Mouse (Mus musculus): Measurements from ENCODE around the gene Tbk1.

Gene Tbk1

DNA sequence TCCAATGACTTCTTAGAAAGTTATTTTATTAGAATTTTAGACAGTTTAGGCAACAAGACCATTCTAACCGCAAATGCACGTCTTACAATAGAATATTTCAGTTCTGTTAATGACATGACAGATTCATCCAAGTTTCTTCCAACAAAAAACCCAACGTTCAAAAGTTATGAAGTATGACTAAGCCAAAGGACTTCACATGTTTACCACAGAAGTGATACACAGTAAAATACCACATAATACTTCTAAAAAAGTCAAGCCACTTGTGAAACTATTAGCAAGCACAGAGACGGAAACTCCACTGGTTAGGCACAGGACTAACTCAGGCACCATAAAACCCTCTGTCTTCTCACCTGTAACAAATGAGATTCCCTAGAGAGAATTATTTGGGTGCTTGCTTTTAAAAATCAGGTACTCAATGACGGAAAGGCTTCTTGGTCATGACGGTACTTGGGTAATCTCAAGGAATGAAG is 819 bp upstream of the Tbk1 start:
- ATAC-seq (ENCODE audit: low TSS enrichment): no peak

DNA sequence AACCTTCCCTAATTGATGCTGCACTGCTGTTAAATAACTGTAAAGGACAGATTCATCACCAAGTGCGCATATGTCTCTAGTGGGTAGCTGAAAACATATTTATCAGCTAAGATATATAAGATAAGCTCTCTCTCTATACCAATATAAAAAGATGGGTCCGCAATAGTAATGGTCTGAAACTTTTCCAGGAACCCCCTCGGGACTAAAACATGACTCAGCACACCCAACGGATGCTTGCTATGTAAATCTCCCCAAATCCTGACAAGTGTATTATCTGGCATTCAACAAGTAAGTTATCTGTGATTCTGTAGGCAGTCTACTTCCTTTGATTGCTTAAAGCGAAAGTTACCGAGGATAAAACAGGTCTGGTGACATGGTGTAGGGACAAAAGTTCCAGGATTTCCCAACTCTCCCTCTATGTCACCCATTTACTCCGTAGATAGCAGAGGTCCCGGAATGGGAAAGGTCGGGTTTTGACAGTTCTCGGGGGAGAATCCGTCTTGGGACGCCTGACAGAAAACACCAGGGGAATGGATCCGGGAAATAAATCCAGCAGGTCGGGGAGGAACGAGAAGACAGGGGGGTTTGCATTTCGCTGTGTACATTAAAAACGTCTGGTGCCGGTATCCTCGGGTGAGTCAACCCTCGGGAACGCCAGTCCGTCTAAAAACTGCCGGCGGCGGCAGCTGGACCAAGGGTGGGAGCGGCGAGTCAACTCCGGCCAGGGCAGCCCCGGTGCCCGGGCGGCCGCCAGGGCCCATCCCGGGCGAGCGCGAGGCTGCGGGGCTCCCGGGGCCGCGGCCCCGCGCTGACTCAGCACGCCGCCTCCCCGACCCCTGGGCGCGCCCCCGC is 570 bp downstream of the Tbk1 start:
- 0 out of 2 replicates have a peak, but pooled peaks have one; percentile 3 for ATAC-seq (ENCODE audit: low TSS enrichment)

DNA sequence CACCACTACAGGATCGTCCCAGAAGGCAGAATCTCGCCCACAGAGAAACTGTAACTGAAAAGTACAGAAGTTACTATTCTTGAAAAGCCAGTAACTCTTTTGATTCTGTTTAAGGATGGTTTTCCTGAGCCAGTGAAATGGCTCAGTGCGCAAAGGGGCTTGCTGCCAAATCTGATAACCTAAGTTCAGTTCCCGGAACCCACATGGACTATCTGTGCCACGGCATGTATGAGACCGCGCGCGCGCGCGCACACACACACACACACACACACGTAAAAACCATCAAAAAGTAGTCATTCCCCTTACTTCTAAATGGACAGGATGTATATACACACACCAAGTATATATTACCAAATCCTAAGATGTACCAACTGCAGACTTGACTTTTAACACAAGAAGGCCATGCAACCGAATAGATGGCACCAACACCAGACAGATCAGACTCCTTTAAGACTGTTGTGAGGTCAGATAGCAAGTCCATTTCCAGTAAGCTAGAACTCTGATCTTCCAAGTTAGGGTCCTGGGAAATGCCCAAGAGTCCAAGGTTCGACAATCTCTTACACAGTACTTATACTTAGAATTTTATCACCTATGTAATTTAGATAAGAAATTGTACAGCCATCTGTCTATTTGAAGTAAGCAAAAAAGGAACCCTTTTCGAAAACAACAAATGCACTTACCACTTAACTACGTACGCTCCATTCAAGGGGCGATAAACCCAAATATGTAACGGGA is 1.4 kb downstream of the Tbk1 start:
- ATAC-seq (ENCODE audit: low TSS enrichment): no peak

DNA sequence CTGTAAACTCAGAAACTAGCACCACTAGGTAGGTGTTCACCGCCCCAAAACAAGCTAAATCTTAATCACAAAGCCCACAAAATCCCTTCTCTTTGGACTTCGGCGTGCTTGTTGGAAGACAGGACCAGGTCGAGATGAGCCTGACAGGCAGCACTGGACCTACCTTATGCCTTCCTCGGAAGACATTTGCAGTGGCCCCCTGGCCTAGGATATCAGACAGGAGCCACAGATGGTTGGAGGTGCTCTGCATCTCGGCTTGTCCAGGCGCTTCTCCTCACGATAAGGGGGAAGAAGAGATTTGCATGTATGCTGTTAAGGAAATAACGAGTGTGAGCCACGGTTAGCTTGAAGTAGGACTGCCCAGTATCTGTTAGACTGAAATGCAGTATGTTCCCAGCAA is 2.6 kb downstream of the Tbk1 start:
- ATAC-seq (ENCODE audit: low TSS enrichment): no peak

DNA sequence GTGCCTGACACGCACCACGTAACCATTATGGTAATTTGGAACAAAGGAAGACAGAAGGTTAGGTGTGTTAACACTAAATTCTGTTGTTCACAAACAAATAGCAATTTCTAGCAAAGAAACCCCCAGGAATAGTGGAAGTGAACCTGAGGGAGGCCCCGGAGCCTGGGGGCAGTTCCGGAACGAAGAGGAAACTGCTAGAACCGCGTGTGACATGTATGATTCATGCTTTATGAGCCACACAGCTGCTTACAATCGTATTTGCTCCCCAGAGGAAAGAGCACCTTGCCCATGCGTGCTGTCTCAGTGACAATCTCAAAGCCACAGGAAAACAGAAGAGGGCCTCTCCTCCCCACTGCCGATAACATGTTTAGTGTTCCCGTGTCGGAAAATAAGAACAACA is 3.6 kb downstream of the Tbk1 start:
- no peak for ATAC-seq (ENCODE audit: low TSS enrichment)

DNA sequence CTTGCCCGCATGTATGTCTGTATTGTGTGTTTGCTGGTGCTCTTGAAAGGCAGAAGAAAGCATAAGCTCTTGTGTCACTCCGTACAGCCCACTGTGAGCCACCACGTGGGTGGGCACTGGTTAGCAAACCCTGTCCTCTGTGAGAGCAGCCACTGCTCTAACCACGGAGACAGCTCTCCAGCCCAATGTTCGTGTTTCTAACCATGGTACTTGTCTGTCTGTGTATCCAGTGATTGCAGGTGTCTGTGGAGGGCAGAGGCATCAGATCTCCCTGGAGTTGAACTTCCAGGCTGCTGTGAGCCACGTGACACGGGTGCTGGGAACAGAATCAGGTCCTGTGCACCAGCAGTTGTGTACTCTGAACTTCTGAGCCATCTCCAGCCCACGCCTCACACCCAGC is 4.3 kb downstream of the Tbk1 start:
- ATAC-seq (ENCODE audit: low TSS enrichment): no peak

DNA sequence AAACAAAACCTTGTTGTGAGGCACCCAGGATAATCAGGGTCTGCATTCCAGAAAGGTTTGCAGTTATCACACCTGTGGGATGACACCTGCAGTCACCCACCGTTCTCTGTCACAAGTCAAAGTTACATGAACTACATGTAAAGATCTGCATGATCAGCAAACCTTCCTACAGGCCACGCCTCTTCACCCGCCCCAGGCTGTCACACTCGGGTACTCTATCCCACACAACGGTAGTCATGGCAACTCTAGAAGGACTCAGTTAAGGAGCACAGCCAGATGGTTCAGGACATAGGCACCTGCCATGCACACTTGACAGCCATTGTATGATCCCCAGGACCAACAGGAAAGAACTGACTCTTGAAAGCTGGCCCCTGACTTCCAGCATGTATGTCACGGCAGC is 5.2 kb downstream of the Tbk1 start:
- ATAC-seq (ENCODE audit: low TSS enrichment): peak; percentile 49; the same call in 1 of the 2 replicates

DNA sequence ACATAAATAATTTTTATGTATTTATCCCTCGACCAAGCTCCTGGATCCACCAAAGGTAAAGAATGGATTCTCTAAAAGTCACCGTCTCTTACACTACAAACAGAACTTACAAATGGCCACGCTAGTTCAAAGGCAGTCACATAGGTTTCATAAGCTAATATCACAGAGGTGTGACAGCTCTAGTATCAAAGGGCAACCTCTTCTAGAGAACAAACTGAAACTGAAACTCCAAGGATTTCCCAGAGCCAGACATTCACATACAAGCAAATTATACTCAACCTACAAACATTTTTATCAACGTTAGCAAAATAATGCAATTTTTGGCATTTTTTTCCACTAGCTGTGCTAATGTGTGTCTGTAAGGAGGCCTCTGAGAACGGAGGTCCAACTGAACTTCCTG is 6.2 kb downstream of the Tbk1 start:
- ATAC-seq (ENCODE audit: low TSS enrichment): no peak

DNA sequence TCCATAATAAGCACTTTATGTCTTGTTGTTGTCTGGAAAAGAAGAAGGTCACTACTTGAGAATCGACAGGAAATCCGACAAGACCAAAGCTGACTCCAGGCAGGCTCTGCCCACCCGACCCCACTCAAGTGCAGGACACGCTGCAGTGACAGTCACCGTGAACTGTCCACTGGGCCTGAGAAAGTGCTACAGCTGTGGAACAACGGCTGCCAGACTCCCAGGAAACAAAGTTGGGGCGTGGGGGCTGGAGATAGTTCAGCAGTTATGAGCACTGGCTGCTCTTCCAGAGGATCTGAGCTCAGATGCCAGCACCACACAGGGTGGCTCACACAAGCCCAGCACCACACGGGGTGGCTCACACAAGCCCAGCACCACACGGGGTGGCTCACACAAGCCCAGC is 10.2 kb downstream of the Tbk1 start:
- ATAC-seq (ENCODE audit: low TSS enrichment): no peak

DNA sequence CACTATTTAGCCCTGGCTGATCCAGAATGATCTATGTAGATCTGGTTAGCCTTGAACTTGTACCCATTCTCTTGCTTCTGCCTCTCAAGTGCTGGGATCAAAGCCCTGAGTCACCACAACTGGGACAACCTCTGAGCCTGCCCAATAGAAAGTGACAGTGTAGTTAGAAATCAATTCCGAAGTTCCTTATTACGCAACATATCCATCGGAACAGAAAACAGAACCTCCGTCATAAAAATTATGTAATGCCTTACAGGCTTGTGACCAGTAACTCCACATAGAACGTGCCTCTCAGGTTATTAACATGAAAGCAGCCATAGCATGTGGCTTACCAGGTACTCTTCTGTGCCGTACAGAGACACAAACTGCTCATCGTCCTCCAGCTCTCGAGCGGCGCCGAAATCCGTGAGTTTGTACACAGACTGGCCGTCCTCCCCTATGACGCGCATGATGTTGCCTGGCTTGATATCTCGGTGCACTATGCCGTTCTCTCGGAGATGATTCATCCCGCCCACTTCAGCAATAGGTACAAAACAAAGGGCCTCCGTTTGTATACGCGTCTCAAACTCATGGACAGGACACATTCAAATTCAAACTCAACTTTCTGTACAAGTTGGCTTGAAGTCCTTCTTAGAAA is 15.0 kb downstream of the Tbk1 start:
- ATAC-seq (ENCODE audit: low TSS enrichment): no peak

DNA sequence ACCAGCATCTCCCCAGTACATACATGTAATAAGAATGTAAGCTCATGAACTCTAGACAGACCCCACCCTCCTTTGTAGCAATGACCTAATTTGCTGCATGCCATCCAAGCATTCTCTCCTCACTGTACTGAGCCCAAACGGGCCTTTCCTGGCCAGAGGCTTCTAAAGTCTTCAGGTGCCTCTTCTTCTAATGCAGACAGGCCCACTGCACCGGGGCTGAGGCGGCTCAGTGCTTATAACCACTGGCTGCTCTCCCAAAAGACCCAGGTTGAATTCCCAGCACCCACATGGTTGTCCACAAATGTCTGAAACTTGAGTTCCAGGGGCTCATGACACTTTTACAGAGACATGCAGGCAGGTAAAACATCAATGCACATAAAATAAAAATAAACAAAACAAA is 15.6 kb downstream of the Tbk1 start:
- ATAC-seq (ENCODE audit: low TSS enrichment): no peak

DNA sequence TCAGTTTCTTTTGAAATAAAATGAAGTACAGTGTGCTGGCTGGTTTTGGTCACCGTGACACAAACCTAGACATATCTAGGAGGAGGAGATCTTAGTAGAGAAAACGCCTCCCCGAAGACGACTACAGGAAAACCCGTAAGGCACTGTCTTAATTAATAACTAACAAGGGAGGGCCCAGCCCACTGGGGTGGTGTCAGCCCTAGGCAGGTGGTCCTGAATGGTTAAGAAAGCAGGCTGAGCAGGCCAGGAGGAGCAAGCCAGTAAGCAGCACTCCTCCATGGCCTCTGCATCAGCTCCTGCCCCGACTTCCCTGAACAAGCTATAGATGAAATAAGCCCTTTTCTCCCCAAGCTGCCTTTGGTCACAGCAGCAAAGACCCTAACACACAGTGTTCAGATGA is 16.8 kb downstream of the Tbk1 start:
- no peak for ATAC-seq (ENCODE audit: low TSS enrichment)

DNA sequence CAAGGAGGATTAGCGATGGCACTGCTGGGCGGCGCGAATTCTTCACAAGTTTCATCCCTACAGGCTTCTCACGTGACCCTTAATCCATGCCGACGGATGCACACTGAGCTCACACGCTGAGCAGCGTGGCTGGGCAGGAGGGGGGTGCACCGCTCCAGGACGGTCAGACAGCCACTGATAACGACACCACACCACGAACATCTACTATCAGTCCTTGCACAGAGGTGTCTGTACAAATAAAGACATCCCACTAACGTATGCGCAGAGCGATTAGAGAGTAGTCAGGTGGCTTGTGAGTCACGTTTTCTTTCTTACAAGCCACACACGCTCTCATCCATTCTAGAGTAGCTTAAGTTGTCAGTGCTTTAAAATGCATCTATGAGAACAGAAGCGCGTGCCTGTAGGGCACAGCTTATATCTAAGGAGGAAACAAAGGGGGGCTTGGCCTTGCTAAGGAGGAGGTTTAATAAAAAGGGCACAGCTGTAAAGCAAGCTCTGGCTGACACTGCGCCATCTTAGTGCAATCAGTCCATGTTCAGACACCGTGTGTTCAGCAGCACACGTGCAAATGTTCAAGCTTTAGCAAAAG is 17.5 kb downstream of the Tbk1 start:
- ATAC-seq (ENCODE audit: low TSS enrichment): peak; percentile 73

DNA sequence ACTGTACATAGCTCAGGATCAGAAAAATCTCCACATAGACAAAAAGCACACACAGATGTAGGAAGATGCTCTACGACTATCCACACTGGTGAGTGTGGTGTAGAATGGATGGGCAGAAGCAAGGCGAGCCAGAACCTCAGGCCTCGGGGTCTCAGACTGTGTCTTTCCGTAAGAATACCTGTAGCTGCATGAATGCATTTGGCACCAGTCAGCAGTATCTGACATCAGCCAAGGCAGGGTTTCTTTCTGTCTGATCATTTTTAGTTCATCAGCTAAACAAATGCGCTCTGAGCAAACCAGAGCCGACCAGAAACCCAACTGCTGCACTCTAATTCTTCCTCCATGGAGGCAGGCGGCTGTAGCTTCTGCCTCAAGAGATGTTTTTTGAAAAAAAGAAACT is 18.1 kb downstream of the Tbk1 start:
- peak; percentile 13; the same call in 1 of the 2 replicates for ATAC-seq (ENCODE audit: low TSS enrichment)

DNA sequence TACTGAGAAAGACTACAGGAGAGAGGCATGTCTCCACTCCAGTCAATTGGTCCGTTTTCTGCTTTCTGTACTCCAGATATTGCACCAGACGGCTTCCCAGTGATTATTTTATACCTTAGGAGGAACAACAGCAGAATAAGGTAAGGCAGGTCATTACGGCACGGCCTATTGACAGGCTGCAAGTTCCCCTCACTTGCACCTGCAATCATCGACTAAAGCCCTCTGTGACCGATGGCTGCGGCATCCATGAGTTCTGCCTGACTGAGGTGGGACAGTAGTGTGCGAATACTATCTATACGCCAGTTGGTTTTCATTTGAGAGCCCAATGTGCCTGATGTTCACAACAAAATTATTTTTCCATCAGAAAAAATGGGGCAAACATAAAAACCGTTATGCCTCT is 18.6 kb downstream of the Tbk1 start:
- ATAC-seq (ENCODE audit: low TSS enrichment): no peak

DNA sequence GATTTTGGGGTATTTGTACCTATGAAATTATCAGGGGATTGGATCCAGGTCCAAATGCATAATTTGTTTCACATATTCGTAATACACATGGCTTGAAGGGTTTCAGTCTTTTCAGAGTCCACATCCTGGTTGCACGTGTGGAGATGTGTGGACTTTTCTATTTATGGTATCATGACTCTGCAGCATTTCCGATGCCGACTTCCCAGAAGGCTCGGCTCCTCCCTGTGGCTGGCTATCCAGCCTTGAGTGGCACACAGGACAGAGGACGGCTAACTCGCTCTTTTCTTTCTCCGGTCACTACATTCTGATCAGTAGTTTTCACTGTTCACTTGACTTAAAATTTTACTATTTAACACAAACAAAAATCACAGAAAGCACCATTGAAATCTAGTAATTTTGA is 22.1 kb downstream of the Tbk1 start:
- peak; percentile 64 for ATAC-seq (ENCODE audit: low TSS enrichment)

DNA sequence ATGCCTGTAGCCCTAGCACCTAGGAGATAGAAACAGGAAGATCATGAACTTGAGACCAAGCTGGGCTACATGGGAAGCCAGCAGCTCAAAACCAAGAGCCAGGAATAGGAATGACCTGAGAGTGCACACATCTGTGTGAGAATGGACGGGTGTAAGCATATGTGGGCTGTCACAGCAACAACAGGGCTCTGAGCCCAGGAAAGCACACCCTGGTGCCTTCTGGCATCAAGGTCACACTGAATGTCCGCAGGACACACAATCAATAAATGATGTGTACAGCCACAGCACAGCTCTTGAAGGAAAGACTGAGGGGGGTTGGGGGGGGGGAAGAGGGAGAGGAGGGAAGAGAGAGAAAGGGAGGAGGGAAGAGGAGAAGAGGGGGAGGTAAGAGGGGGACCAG is 28.4 kb downstream of the Tbk1 start:
- no peak for ATAC-seq (ENCODE audit: low TSS enrichment)

DNA sequence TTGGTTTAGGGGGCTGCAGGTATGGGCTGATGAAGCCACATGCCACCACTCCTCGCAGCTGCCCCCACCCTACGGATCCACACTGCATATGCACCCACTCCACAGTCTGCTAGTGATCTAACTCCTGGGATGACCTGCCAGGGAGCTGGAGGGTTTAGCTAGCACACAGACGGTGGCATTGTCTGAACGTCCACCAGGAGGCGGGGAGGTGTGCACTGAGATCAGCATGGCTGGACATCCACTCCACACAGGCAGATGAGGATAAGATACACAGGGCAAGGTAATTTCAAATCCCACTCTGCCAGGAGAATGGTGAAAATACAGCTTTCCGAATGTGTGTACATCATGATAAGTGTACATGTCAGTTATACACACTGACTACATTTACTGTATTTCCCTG is 30.3 kb downstream of the Tbk1 start:
- peak; percentile 18; the same call in 1 of the 2 replicates for ATAC-seq (ENCODE audit: low TSS enrichment)

DNA sequence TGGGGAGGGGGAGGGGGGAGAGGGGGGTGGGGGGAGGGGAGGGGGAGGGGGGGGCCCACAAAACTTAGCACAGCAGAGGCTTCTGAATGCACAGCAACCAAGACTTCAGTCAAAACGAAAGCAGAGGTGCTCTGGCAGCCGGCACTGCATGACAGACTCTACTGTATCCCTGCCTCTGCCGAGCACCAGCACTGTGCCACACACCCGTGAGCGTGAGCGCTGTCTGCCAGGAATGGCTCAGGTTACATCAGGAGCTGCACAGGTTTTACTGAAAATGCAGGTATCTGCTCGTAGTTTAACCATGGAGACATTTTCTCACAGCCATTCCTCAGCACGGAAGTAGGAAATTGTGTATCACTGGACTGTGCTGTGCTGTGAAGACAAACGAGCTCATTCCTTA is 36.3 kb downstream of the Tbk1 start:
- peak; percentile 58 for ATAC-seq (ENCODE audit: low TSS enrichment)

DNA sequence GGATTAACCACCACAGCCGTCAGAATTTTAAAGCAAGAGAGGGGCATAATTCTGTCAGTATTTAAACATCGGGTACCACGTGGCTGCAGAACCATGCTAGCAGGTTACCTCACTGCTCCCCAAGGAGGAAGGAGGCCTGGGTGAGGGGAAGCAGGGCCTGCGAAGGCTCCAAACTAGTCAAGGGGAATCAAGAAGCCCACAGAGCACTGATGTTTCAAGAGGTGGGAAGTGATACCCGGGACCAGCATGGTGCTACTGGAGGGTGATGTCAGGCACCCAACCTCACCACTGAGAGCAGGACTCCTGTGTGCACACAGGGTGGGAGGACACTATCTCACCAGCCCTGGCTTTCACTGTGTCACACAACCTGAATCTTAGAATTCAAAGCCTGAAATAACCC is 36.9 kb downstream of the Tbk1 start:
- ATAC-seq (ENCODE audit: low TSS enrichment): peak; percentile 16; the same call in 1 of the 2 replicates

DNA sequence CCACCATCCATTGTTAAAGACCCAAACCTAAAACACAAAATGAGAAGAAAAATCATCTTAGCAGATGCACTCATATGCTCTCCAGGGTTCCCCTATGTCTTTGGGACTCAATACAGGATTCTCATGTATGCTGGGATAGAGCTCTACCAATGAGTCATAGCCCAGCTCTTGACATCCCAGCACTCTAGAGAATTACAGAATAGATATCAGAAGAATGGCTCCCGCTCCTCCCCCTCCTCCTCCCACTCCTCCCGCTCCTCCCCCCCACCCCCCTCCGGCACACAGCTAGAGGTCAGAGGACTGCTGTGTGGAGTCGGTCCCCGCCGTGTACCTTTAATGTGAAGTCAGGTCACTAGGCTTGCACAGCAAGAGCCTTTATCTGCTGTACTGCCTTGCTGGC is 39.4 kb downstream of the Tbk1 start:
- ATAC-seq (ENCODE audit: low TSS enrichment): no peak

DNA sequence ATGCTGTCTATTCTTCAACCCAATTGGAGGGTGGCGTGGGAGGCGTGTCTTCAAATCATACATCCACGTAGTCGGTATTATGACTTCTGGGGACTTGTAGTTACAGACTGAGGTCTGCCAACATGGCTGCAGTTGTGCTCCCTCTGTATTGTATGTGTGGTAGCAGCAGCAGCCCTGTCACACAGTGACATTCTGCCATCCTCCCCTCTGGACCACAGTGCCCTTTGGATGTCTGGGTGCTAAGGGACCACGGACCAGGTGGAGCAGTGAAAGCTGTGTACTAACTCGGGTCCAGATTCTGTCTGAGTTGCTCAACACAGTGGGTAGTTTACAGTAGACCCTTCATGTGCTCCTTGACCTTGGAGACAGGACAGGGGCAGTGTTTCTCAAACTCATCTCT is 43.0 kb downstream of the Tbk1 start:
- ATAC-seq (ENCODE audit: low TSS enrichment): no peak
